Mouse (Mus musculus) megakaryocyte progenitor cell, adult 5-6 weeks (primary cell): ENCODE data around the gene Srrm3. TPM values are rescaled to one million over a fixed set of nuclear protein-coding genes. Genes with fewer than 3 reads are reported as not detected.

Source experiments
- ATAC-seq: replicated peaks from 2 replicates; pipeline ENCODE4 v1.8.0; 2016; ENCODE audit warnings: mild to moderate bottlenecking, moderate TSS enrichment, inconsistent platforms; ENCODE audit not compliant: poor library complexity
- total RNA-seq, 2 experiments: library from RNA; stranded (forward) in 1 of 2; stranded (reverse) in 1 of 2; fragments of 157-497, 149-512 nt in 1 of 2; fragments of 200-1000 nt in 1 of 2; gene quantifications; 2 replicates each; pipeline versions ENCODE4 v1.2.3 to v1.2.4; 2015 to 2017

Gene Srrm3
- total RNA-seq (2015) (not detected in 2 replicates), total RNA-seq (2017) (not detected in 2 replicates)

DNA sequence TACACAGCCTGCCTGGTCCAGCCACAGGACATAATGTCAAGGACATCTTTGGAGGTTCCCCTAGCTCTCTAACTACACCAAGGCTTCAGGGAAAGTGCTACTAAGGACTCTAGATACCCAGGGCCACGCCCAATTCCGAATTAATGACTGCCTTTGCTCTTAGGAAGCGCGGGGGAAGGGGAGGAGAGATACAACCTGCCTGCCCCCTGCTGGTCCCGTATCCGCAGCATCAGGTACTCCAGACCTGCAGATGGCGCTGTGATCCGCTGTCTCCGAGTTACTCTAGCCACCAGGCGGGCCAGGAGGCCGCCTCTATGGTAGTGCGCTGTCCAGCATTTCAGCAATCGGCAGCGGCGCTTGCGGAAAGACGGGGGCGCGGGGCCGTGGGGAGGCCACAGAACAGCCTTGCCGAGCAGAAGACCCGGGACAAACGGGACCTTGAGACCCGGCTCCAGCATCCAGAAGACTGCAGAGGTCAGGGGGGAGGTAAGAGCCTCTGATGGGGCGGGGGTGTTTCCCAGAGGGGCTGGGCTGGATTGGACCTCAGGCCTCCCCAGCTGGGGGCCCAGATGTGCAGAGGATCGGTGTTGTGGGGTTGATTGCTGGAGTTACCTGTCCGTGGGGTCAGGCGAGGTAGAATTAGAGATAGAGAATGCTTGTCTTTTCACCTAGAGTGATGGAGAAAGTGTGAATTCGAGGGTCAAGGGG, at the start of gene Srrm3:
Gene Srrm3 (plus strand): TSS at position 336 of the 708 bp plus-strand sequence.
- peak; percentile 100 for ATAC-seq

GRCm38 (mm10) chr5:135761881-135762280, 44.8 kb upstream of the Srrm3 start:
- no peak for ATAC-seq

- peak; percentile 95 for ATAC-seq
These were observed 43.2 kb upstream of the Srrm3 start for GRCm38 (mm10) chr5:135763526-135763925.

DNA sequence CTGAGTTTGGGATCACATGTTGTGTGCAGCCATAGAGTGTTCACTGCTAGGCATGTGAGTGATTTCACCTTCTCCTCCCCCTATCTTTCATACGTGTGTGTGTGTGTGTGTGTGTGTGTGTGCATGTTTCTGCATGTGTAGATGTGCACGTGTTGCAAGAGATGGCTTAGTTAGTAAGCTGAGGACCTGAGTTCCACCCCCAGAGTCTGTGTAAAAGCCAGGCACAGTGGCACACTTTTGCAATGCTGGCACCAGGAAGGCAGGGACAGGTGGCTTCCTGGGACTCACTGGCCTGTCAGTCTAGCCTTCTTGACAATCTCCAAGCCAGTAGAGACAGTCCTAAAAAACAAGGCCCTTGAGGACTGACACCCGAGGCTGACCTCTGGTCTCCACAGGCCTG, 41.7 kb upstream of the Srrm3 start:
- ATAC-seq = no peak

DNA sequence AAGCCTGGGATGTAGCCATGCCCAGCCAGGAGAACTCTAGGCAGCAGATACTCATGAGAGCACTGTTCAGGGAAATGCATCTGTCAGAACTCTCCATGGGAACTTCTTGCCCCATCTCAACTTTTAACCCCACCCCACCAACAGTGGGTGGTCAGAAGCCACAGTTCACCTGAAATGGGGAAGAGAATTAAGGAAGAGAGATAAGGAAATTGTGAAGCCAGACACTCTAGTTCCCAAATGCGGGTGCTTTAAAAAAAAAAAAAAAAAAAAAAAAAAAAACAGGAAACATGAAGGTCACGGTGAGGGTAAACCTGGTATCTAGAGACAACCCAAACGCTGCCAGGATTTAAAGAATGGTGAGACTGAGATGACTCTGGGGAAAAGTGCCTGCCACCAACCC, 34.2 kb upstream of the Srrm3 start:
- peak; percentile 75 for ATAC-seq

DNA sequence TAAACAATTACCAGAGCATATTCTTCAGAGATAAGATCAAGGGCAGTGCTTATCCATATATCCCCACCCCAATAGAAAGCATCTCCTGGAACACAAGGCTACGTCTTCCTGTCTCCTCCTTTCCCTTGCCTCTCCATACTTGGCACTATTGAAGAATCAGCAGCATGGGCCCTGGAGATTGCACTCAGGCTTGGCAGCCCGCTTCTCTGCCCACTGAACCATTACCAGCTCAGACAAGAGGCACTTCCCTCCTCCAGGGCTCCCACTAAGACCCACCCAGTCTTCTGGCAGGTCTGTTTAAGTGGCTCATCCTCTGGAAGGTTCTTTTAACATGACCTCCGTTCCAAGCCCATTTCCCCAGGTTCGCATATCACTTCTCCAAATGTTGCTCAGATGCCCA, 30.1 kb upstream of the Srrm3 start:
- no peak for ATAC-seq

DNA sequence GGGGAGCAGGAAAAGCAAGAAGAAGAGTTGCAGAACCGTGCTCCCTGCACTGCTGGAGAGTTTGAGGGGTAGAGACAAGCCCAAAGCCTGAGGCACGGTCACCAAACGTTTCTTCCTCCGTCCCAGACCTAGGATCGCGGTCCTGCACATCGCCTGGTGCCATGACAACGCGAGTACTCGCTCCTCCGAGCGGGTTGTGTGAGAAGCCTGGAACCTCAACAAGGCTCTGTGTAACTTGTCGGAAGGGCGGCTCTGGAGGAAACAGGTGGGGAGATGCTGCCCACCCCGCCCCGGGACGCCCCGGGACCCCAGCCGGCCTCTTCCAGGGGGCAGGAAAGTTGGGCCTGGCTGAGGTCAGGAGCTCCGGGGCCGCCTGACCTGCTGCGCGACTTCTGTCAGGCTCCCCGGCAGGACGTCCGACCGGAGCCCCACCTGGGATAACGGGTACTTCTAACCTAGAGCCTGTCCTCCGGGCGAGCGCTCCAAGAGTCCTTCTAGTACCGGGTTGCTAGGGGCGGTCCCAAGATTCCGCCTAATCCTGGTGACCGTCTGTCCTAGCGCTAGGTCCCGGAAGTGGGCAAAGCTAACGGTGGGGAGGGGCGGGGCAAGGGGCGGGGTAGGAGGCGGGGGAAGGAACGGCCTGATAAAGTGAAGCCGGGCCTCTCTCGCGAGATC, 28.8 kb upstream of the Srrm3 start, which contains the start of gene Styxl1:
Gene Styxl1 (minus strand): TSS at position 590 of the 675 bp plus-strand sequence.
- no peak for ATAC-seq

DNA sequence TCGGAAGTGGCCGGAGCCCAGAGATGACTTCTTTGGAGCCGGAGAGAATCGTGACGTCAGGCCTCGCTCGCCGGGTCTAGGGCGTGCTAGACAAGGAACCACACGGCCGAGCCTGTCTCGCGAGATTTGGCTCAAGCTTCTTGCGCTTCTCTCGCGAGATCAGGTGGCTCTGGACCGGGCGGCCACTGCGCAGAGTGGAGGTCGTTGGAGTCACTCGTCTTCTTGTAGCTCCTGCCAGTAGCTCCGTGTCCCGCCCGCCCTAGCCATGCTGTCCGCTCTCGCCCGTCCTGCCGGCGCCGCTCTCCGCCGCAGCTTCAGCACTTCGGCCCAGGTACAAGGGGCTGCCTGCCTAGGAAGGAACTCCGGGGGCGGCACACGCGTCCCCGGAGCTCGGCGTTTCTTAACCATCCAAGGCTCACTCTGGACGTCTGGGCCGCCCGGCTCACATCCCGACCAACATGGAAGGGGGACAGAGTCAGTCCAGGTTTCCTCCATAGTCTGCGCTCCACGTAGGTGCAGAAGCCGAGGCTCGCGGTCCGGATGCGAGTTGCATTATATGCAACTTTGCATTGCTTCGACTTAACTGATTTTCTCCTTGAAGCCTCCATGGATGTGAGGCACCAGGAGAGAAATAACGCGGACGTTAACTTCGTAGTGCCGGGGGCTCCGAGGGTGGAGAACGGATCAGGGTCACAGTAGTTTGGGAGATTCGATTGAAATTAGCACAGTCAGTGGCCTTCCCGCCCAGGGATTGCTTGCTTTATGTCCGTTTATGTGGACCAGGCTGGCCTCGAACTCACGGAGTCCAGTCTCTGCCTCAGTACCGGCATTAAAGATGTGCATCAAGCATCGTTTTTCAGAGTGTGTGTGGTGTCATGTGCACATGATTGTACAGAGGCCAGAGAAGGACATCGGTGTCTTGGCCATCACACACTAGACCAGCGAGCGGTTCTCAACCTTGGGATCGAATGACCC, 27.9 kb upstream of the Srrm3 start, which contains the start of gene Mdh2:
Gene Mdh2 (plus strand): TSS at position 10 of the 975 bp plus-strand sequence.
- peak; percentile 89 for ATAC-seq

GRCm38 (mm10) chr5:135780331-135780730, 26.4 kb upstream of the Srrm3 start:
- 0 out of 2 replicates have a peak, but pooled peaks have one; percentile 5 for ATAC-seq

GRCm38 (mm10) chr5:135782901-135783300, 23.8 kb upstream of the Srrm3 start:
- ATAC-seq = no peak

DNA sequence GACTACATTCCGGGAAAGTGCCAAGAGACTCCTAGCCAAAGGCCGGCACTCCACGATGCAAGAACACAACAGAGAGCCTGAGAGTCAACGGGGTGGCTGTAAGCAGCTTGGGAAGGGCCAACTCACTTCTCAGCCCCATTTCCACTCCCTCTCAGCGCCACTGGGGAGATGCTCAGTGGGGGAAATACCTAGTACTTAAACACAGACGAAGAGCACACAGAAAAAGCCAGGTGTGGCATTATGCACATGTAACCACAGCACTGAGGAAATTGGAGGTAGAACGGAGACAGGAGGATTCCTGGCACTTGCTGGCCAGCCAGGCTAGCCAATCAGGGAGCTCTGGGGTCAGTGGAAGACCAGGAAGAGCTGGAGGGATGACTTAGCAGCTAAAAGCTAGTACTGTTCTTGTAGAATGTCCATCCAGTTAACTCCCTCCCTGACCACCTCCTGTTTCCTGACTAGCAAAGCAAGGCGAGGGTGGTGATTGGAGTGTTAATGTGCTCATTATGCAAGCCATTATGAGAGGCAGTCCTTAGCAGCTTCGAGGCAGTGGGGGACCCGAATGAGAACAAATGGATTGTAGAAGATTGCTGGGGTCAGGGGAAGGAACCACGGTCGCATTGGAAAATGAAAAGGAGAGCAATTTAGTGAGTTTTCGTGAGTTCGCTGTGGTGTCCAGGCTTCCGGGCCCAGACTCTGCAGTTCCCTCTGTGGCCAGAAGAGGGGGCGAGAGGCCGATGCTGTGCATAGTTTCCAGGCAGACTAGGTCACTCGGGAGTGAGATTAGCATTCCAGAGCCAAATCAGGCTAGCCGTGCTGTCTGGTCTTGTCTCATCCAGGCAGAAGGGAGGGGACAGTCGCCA, 12.5 kb upstream of the Srrm3 start:
- ATAC-seq = peak; percentile 96

GRCm38 (mm10) chr5:135794859-135795181, 11.9 kb upstream of the Srrm3 start:
- ATAC-seq = no peak

DNA sequence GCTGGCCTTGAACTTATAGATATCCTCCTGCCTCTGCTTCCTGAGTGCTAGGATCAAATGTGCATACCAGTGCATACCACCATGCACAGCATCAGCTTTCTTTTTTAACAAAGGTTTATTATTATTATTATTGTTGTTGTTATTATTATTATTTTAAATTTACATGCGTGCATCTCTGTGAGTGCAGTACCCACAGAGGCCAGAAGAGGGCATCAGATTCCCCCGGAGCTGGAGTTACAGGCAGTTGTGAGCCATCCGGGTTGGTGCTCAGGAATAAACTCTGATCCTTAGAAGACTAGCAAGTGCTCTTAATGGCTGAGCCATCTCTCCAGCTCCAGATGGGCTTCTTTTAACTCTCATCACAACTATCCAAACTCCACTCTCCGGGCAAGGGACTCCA, 6.9 kb upstream of the Srrm3 start:
- ATAC-seq = no peak

DNA sequence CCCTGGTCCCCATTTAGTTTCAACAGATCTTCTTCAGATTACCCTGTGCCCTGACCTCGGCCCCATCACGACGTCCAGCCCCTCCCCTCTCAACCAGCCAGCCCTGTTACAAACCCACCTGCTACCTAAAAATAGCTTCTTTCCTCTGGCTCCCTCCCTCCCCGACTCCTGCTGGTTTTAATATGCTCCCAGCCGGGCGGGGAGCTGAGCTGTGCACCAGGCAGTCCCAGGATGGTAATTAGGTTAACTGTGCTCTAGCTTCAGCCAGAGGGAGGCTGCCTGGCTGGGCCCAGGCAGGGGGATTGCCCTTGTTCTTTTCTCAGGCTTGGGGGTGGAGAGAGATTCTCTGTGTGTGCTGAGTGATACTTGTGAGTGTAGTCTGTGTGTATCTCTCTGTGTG, 5.8 kb upstream of the Srrm3 start:
- no peak for ATAC-seq

- no peak for ATAC-seq
These were observed 4.0 kb upstream of the Srrm3 start for GRCm38 (mm10) chr5:135802641-135803040.

GRCm38 (mm10) chr5:135803135-135803534, 3.6 kb upstream of the Srrm3 start:
- no peak for ATAC-seq

- ATAC-seq = no peak
These were observed 3.0 kb upstream of the Srrm3 start for GRCm38 (mm10) chr5:135803676-135804075.

- ATAC-seq = no peak
These were observed 2.0 kb upstream of the Srrm3 start for GRCm38 (mm10) chr5:135804735-135805134.

- ATAC-seq = no peak
These were observed 560 bp downstream of the Srrm3 start for GRCm38 (mm10) chr5:135807263-135807637.

DNA sequence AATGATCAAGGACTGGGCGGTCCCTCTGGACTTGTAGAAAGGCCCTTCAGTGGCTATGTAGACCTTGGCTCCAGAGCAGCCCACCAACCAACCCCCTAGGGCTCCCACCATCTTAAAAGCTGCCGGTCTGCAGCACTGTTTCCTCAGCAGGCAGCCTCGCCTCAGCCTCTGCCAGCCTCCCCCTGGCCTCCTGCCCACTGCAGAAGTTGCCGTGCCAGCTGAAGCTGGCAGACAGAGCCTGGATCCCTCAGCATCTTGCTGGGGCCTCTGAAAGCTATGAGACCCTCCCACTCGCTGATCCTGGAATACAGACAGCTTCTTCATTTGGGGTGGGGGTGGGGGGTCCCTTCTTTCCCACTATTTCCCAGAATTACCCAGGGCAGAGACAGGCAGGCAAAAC, 6.3 kb downstream of the Srrm3 start:
- no peak for ATAC-seq
